Mouse (Mus musculus) kidney, adult 2 months (tissue): ENCODE data around the gene Vmn2r97. TPM values are rescaled to one million over a fixed set of nuclear protein-coding genes. Genes with fewer than 3 reads are reported as not detected.
"Not testable (repeated sequence)": the region's sequence is repeated elsewhere in the genome, so short reads cannot be mapped to it uniquely, and the experiment has no call there.

Experiments
- DNase-seq: peaks from one replicate; pipeline ENCODE4 v3.0.0; 2021
- H3K27ac ChIP-seq: fragments of 200-500 bp; 2 replicates; pipeline ENCODE4 v1.5.1; 2012; ENCODE audit warnings: low read depth, low read length, control low read depth, inconsistent platforms; ENCODE audit not compliant: insufficient read depth
- H3K27me3 ChIP-seq: fragments of 200-500 bp; replicated peaks from 2 replicates; pipeline ENCODE4 v1.6.1; 2012; ENCODE audit warnings: mild to moderate bottlenecking, moderate library complexity, low read length, inconsistent platforms; ENCODE audit not compliant: control insufficient read depth, insufficient read depth
- H3K36me3 ChIP-seq: fragments of 200-500 bp; 2 replicates; pipeline ENCODE4 v1.6.1; 2012; ENCODE audit warnings: mild to moderate bottlenecking, moderate library complexity, low read length, inconsistent platforms; ENCODE audit not compliant: control insufficient read depth, insufficient read depth
- H3K4me1 ChIP-seq: fragments of 200-500 bp; 2 replicates; pipeline ENCODE4 v1.6.1; 2011; ENCODE audit warnings: low read length; ENCODE audit not compliant: control insufficient read depth, insufficient read depth
- H3K4me3 ChIP-seq: fragments of 200-500 bp; 2 replicates; pipeline ENCODE4 v1.5.1; 2011; ENCODE audit warnings: mild to moderate bottlenecking, low read depth, low read length, control low read depth; ENCODE audit not compliant: insufficient read depth
- CTCF ChIP-seq: fragments of 200-500 bp; conservative IDR thresholded peaks from 2 replicates; pipeline ENCODE4 v1.5.1; 2011; ENCODE audit warnings: low read depth, mild to moderate bottlenecking, control low read depth, low read length, moderate library complexity, mixed read lengths; ENCODE audit not compliant: insufficient read depth, insufficient read length
- POLR2A ChIP-seq: fragments of 200-500 bp; IDR thresholded peaks from one replicate; pipeline ENCODE4 v1.6.1; 2011; ENCODE audit warnings: low read depth, low read length, control low read depth
- WGBS: fragments of 180-500 bp; shearing (Covaris S2); methylation state at CpG from one replicate; pipeline ENCODE4 v1.1.7; 2018; 5-methylcytosine and 5-hydroxymethylcytosine counted together
- polyA plus RNA-seq: library from polyadenylated mRNA; depleted of rRNA; stranded (reverse); fragments of >200 nt; gene quantifications from 2 replicates; pipeline ENCODE4 v1.2.3, GENCODE M21; 2012; rRNA removed

The Vmn2r97 gene
- polyA plus RNA-seq = not detected in 2 replicates

DNA sequence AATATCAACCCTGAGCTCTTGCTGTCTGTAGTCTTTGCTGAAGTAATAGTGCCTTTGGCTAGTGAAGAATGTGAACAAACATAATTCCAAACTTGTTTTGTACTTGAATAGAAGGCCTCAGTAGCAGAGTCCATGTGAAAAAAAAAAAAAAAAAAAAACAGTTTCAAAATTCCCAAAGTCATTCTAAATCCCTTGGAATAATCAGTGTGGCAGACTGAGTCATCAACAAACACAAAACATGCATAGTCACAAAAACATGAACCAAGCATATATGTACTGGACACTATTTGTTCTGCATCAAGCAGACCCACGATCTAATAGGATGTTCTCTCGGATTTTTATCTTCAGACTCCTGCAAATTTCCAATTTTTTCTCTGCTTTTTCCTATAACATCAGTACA, at the start of gene Vmn2r97:
TSS of gene Vmn2r97 (plus strand) at position 301 of the 400 bp plus-strand sequence.
- H3K4me3 ChIP-seq, H3K27ac ChIP-seq, H3K4me1 ChIP-seq, DNase-seq, H3K27me3 ChIP-seq, H3K36me3 ChIP-seq: not testable (repeated sequence)
- WGBS = 64% methylated on average over 2 of the region's 2 CpGs

DNA sequence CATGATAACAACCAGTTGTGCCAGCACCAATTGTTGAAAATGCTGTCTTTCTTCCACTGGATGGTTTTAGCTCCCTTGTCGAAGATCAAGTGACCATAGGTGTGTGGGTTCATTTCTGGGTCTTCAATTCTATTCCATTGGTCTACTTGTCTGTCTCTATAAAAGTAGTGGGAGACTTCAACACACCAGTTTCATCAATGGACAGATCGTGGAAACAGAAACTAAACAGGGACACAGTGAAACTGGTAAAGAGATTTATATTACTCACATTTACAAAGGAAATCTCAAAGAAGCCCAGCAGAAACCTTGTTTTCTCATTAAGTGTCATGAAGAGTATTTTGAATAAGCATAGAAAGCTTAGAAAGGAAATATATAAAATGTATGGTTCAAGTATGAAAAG, 31.7 kb upstream of the Vmn2r97 start:
- H3K27me3 ChIP-seq, H3K4me3 ChIP-seq, DNase-seq, H3K36me3 ChIP-seq, H3K27ac ChIP-seq, H3K4me1 ChIP-seq: not testable (repeated sequence)
- 61% methylated on average over 2 of the region's 2 CpGs for WGBS

DNA sequence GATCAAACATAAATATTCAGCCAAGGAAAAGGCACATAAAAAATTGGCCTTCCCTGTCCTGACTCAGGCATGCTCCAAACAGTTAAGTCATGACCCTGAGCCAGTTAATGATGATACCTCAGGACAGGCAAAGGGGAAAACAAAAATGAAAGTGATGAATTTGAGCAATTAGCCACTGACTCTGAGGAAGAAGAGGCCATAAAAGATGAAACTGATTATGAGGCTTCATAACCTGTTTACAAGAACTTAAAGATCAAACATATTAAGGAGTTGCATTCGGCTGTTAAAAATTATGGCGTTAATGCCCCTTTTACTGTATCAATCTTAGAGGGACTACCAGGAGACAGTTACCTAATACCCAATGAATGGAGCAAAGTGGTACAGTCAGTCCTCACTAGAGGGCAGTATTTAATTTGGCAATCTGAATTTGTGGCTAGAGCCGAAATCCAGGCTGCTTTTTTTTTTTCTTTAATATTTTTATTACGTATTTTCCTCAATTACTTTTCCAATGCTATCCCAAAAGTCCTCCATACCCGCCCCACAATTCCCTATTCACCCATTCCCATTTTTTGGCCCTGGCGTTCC, 24.3 kb upstream of the Vmn2r97 start:
- Histone ChIP-seq H3K4me1 (no peaks in the 10 kb centered on the region), H3K36me3 (no peaks in the 10 kb centered on the region), H3K27me3 (no peaks in the 10 kb centered on the region), H3K27ac (no peak overlapping the region), H3K4me3 (no peak overlapping the region)
- DNase-seq = no peak
- TF ChIP-seq CTCF = no peak
- no peak for TF ChIP-seq POLR2A
- WGBS = 81% methylated on average over 6 of the region's 6 CpGs

DNA sequence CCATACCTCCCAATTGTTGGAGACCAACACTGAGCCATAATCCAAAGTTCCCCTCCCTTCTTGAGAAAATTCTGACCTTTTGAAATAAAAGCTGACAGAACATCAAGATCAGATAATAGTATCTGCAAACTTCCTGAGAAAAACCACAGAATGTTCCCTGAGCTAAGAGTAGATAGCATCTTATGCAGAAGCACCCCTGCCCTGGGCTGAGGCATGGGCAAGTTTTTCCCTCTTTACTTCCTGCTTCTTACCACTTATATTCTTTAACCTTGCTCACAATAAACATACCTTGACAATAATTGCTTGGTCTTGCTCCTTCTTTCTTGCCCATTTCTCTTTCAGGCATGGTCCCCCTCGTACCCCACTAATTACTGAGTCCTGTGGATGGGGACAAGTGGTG, 43.7 kb downstream of the Vmn2r97 start:
- WGBS = 65% methylated on average over 1 of the region's 1 CpGs
- H3K4me3 ChIP-seq, H3K27ac ChIP-seq, H3K27me3 ChIP-seq, H3K36me3 ChIP-seq, DNase-seq, H3K4me1 ChIP-seq: not testable (repeated sequence)

DNA sequence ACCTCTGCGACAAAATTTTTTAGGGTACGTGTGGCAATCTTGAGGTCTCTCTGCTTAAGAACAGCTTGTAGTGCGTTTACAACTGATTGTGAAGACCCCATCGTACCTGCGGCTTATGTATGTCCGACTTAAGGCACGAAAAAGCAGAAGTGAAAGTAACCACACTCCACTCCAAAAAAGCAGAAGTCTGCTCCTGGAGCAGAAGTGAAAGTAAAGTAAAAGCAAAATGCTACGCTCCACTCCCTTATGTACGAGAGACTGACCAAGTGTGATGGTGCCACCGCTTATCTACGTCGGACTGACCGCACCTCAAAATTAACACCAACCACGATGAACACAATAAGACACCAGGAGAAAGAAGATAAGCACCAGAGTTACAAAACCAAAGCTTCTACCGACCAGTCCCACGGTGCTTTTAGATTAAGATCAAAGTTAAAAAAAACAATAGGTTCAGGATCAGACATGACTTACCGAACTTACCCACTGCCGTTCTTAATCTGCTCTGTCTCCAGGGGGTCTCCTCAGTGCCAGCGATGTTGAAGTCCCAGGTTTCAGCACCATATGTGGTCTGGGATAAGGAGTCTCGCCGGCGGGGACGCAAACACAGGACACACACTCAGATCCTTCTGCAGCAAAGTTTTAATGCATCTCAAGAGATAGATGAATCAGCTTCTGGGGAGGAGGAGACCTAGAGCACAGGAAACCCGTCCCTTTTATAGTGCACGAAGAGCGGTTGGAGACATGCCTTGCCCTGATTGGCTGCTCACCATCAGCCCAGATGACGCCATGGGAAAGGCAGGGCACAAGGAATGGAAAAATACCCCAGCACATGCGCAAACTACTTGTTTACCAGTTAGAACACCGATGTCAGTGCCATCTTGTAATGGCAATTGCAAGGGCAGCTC, 54.5 kb downstream of the Vmn2r97 start:
- TF ChIP-seq CTCF (no peak), POLR2A (no peak)
- DNase-seq = no peak
- Histone ChIP-seq H3K27me3 (no peaks in the 10 kb centered on the region), H3K27ac (no peak overlapping the region), H3K4me1 (no peaks in the 10 kb centered on the region), H3K4me3 (no peak overlapping the region), H3K36me3 (no peaks in the 10 kb centered on the region)
- WGBS = 88% methylated on average over 29 of the region's 29 CpGs

Other genes with a start within 250 kb of the Vmn2r97 start
- not detected in 2 replicates for gene Vmn2r98, start 139.2 kb downstream of the Vmn2r97 start, polyA plus RNA-seq